ENCODE assay signal across 10 mouse cellular contexts in genomic region chr9:95121151-95121835, GRCm38 (mm10).
A peak's percentile ranks its signal among the peaks of the same experiment; 100 is the strongest.
DNase-seq lines count a peak whose midpoint lies in the region; ATAC-seq and TF ChIP-seq lines count a peak whose summit lies in the region.
"Had no signal": no experiment of that assay in that cellular context is flagged by ENCODE, and none has a peak within 500 bp of the region (broad histone marks: within the 10 kb centered on the region; RNA-seq: fewer than 3 reads in every experiment).

No protein-coding gene starts in this region.

- TF ChIP-seq CTCF in heart, postnatal 0 days (IDR thresholded peaks at IDR 0.05; ENCODE audit: low read depth): no peak
- no peak for TF ChIP-seq CTCF in heart, adult 2 months (IDR thresholded peaks at IDR 0.05)

- no peaks in the 10 kb centered on the region for H3K27me3 ChIP-seq in heart, postnatal 0 days (ENCODE audit: control insufficient read depth, insufficient read depth, low read length)
- no peaks in the 10 kb centered on the region for H3K27me3 ChIP-seq in heart, adult 2 months (ENCODE audit: control insufficient read depth, insufficient read depth, low read length)
- H3K27me3 ChIP-seq in limb, embryonic 10.5 days (ENCODE audit: low read depth, poor library complexity, severe bottlenecking): no peaks in the 10 kb centered on the region
- no peaks in the 10 kb centered on the region for H3K27me3 ChIP-seq in neural tube, embryonic 13.5 days

- TF ChIP-seq EP300 in heart, postnatal 0 days (IDR thresholded peaks at IDR 0.05; ENCODE audit: low read depth): no peak
- no peak for TF ChIP-seq EP300 in heart, adult 2 months (IDR thresholded peaks at IDR 0.05; ENCODE audit: insufficient read depth, low read depth, low read length)

- H3K79me2 ChIP-seq in heart, adult 2 months (replicated peaks; ENCODE audit: control insufficient read depth, insufficient read depth, low read length): no peaks in the 10 kb centered on the region

- no peaks in the 10 kb centered on the region for H3K36me3 ChIP-seq in heart, postnatal 0 days (replicated peaks; ENCODE audit: control insufficient read depth, insufficient read depth, low read length)
- H3K36me3 ChIP-seq in heart, adult 2 months (ENCODE audit: control insufficient read depth, insufficient read depth, low read length): no peaks in the 10 kb centered on the region
- H3K36me3 ChIP-seq in limb, embryonic 10.5 days: no peaks in the 10 kb centered on the region
- no peaks in the 10 kb centered on the region for H3K36me3 ChIP-seq in neural tube, embryonic 13.5 days
- H3K36me3 ChIP-seq: G1E had no signal

- H3K9me3 ChIP-seq in heart, postnatal 0 days (replicated peaks; ENCODE audit: control insufficient read depth, low read length): no peaks in the 10 kb centered on the region
- H3K9me3 ChIP-seq in limb, embryonic 10.5 days (replicated peaks): no peaks in the 10 kb centered on the region
- H3K9me3 ChIP-seq in neural tube, embryonic 13.5 days: no peaks in the 10 kb centered on the region

- TF ChIP-seq POLR2A in heart, adult 2 months (IDR thresholded peaks at IDR 0.05; ENCODE audit: insufficient read depth, low read depth, low read length): no peak

- H3K9ac ChIP-seq in heart, postnatal 0 days (replicated peaks; ENCODE audit: low read depth, low read length): no peak overlapping the region
- no peak overlapping the region for H3K9ac ChIP-seq in heart, adult 2 months (ENCODE audit: low read depth, low read length)
- H3K9ac ChIP-seq in neural tube, embryonic 13.5 days: no peak overlapping the region

- peak overlapping the region; percentile 23; the same call in 1 of the 2 replicates for H3K4me2 ChIP-seq in heart, postnatal 0 days (ENCODE audit: low read depth, low read length)
- H3K4me2 ChIP-seq in neural tube, embryonic 13.5 days: peak overlapping the region; percentile 22; the same call in 1 of the 2 replicates

- intact Hi-C loops in heart, adult 2 months (cut with DNase I): no loop called here

- DNase-seq in heart, postnatal 0 days (ENCODE audit: low spot score): no peak
- DNase-seq in heart, adult 2 months: no peak
- peak; percentile 58 for DNase-seq in embryo, embryonic 10.5 days (ENCODE audit: low spot score)
- peak; percentile 49 for DNase-seq in limb, embryonic 10.5 days (ENCODE audit: low spot score)
- no peak for DNase-seq in layer of hippocampus, postnatal 25 days (ENCODE audit: extremely low spot score in 1 of 2, low spot score in 1 of 2)
- DNase-seq in cerebellum, adult 9-10 months: no peak
- no peak for DNase-seq in adrenal gland, postnatal 25 days
- DNase-seq: gastrocnemius, postnatal 36 days had no signal

- H3K4me1 ChIP-seq in heart, postnatal 0 days (ENCODE audit: control insufficient read depth, insufficient read depth): no peaks in the 10 kb centered on the region
- no peaks in the 10 kb centered on the region for H3K4me1 ChIP-seq in heart, adult 2 months (ENCODE audit: control insufficient read depth, insufficient read depth, low read length)
- peaks cover 28% of the 10 kb centered on the region for H3K4me1 ChIP-seq in limb, embryonic 10.5 days
- peaks cover 26% of the 10 kb centered on the region for H3K4me1 ChIP-seq in neural tube, embryonic 13.5 days (replicated peaks)

- no peak for ATAC-seq in heart, postnatal 0 days (ENCODE audit: insufficient read depth, low read depth)
- ATAC-seq in neural tube, embryonic 13.5 days (ENCODE audit: low read depth): peak; percentile 63; the same call in 1 of the 2 replicates

- H3K27ac ChIP-seq in heart, postnatal 0 days (ENCODE audit: low read depth): no peak overlapping the region
- no peak overlapping the region for H3K27ac ChIP-seq in heart, adult 2 months
- peak overlapping the region; percentile 70 for H3K27ac ChIP-seq in limb, embryonic 10.5 days
- no peak overlapping the region for H3K27ac ChIP-seq in neural tube, embryonic 13.5 days (replicated peaks)

- 20% methylated on average over 11 of the region's 11 CpGs for WGBS in heart, postnatal 0 days
- WGBS in heart, adult 2 months: 41% methylated on average over 11 of the region's 11 CpGs
- WGBS in limb, embryonic 10.5 days: 28% methylated on average over 11 of the region's 11 CpGs
- WGBS in neural tube, embryonic 13.5 days: 40% methylated on average over 11 of the region's 11 CpGs

- no peak overlapping the region for H3K4me3 ChIP-seq in heart, postnatal 0 days (ENCODE audit: low read depth, low read length)
- no peak overlapping the region for H3K4me3 ChIP-seq in heart, adult 2 months
- H3K4me3 ChIP-seq in limb, embryonic 10.5 days: peak overlapping the region; percentile 19
- H3K4me3 ChIP-seq in neural tube, embryonic 13.5 days: no peak overlapping the region

Comparison
In these comparisons a context has a peak if more than half of its experiments do, and no peak if none do; other contexts are left out.
1. DNase-seq: peak in embryo, embryonic 10.5 days (single experiment) and limb, embryonic 10.5 days (single experiment); none in heart, postnatal 0 days (single experiment), heart, adult 2 months (0 of 2), layer of hippocampus, postnatal 25 days (0 of 2), cerebellum, adult 9-10 months (single experiment) and adrenal gland, postnatal 25 days (single experiment).